Mouse (Mus musculus): ENCODE data around the gene Rnpepl1. TPM values are rescaled to one million over a fixed set of nuclear protein-coding genes. Genes with fewer than 3 reads are reported as not detected.

The Rnpepl1 gene
- polyA plus RNA-seq, 1 experiment from 2014 or later = 29.2 TPM

DNA sequence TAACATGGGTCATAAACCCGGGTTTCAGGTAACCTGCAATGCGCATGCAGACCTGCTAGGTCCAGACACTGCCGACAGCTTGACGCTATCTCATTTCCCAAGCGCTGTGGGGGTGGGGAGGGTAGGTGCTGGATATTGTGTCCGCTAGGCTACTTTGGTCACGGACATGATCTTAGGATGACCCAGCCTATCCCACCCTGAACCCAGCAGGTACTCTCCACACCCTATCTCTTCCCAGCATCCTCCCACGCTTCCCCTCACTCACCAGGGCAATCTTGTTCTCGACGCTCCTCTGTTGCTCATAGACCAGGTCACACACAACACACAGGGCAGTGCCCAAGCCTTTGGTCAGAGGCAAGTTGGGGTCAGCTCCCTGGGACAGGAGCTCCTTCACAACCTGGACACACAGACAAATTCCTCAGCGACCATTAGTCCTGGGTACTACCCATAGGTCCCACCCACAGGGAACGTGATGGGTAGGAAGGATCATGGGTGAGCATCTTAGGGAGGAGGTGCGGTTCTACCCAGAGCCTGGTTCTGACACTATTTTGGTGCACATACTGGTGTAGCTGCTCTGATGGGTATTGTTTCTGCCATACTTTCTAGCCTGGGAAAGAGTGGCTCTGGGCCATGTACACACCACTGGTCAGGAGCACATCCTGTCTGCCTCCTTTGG lies 32.4 kb upstream of the Rnpepl1 start:
- Histone ChIP-seq H3K9me3 (ENCODE audit: control insufficient read depth, low read length) (no peaks in the 10 kb centered on the region), H3K4me2 (replicated peaks) (no peak overlapping the region), H3K27me3 (ENCODE audit: control insufficient read depth, insufficient read depth, low read length) (no peaks in the 10 kb centered on the region), H3K4me3 (replicated peaks; ENCODE audit: low read length) (no peak overlapping the region), H3K27ac (no peak overlapping the region), H3K4me1 (replicated peaks; ENCODE audit: control insufficient read depth, insufficient read depth, low read length) (no peaks in the 10 kb centered on the region), H3K36me3 (replicated peaks; ENCODE audit: control insufficient read depth, insufficient read depth) (no peaks in the 10 kb centered on the region), H3K9ac (no peak overlapping the region)
- no peak for ATAC-seq (ENCODE audit: low FRiP score)
- no peak for DNase-seq (ENCODE audit: low spot score)
- 91% methylated on average over 13 of the region's 13 CpGs for WGBS

DNA sequence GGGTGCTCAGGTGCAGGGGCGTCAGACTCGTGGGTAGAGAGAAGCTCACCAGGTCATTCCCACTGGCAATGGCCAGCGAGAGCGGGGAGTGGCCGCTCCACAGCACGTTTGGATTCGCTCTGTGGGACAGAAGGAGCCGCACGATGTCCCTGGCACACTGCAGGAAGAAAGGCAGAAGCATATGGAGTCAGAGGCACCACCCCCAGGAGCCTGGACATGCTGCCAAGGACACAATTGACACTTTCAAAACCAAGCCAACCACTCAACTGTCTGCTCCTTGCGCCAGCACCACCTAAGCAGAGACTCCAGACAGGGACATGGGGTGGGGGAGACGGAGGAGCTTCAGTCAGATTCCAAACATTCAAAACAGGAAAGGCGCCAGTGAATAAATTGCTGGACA lies 31.3 kb upstream of the Rnpepl1 start:
- ATAC-seq (ENCODE audit: low FRiP score) (no peak), DNase-seq (ENCODE audit: low spot score) (no peak)
- Histone ChIP-seq H3K4me3 (replicated peaks; ENCODE audit: low read length) (no peak overlapping the region), H3K9ac (no peak overlapping the region), H3K27me3 (ENCODE audit: control insufficient read depth, insufficient read depth, low read length) (no peaks in the 10 kb centered on the region), H3K4me1 (replicated peaks; ENCODE audit: control insufficient read depth, insufficient read depth, low read length) (no peaks in the 10 kb centered on the region), H3K9me3 (ENCODE audit: control insufficient read depth, low read length) (no peaks in the 10 kb centered on the region), H3K36me3 (replicated peaks; ENCODE audit: control insufficient read depth, insufficient read depth) (no peaks in the 10 kb centered on the region), H3K4me2 (replicated peaks) (no peak overlapping the region), H3K27ac (no peak overlapping the region)
- 82% methylated on average over 12 of the region's 12 CpGs for WGBS

DNA sequence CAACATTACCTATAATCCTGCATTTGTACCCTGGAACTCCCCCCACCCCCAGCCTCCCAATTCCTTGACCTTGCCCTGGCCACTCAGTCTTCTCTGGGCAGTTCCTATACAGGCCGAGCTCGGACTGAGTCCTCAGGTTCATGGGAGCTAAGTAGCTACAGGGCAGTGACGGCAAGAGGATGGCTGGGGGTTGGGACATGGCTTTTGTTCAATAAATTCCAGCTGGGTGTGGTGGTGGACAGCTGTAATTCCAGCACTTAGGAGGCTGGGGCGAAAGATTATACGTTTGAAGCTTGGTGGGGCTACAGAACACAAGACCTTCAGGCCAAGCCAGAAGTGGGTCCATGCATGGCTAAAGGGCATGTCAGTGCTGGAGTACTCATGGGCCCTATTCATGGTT lies 30.5 kb upstream of the Rnpepl1 start:
- H3K9me3 ChIP-seq (ENCODE audit: control insufficient read depth, low read length) = no peaks in the 10 kb centered on the region
- no peak for ATAC-seq (ENCODE audit: low FRiP score)
- no peak overlapping the region for H3K4me3 ChIP-seq (replicated peaks; ENCODE audit: low read length)
- 87% methylated on average over 5 of the region's 5 CpGs for WGBS
- H3K9ac ChIP-seq = no peak overlapping the region
- H3K27ac ChIP-seq = no peak overlapping the region
- no peaks in the 10 kb centered on the region for H3K36me3 ChIP-seq (replicated peaks; ENCODE audit: control insufficient read depth, insufficient read depth)
- no peaks in the 10 kb centered on the region for H3K27me3 ChIP-seq (ENCODE audit: control insufficient read depth, insufficient read depth, low read length)
- DNase-seq (ENCODE audit: low spot score) = no peak
- no peak overlapping the region for H3K4me2 ChIP-seq (replicated peaks)
- H3K4me1 ChIP-seq (replicated peaks; ENCODE audit: control insufficient read depth, insufficient read depth, low read length) = no peaks in the 10 kb centered on the region

DNA sequence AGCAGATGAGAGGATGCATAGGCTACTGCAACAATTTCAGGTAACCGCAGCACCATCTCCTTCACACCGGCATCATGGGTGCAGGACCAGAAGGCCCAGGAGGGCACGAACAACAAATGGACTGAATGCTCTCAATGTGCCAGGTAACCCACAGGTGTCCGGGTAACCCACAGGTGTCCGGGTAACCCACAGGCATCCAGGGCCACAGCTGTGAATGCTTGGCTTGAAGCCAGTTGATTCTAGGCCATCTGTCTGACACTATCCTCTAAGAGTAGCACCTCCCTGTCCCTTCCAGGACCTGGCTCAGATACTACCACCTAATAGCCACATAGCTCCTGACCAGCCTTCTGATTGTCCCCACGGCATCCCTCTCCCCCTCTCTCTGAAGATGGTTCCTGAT lies 28.6 kb upstream of the Rnpepl1 start:
- DNase-seq (ENCODE audit: low spot score) (no peak), ATAC-seq (ENCODE audit: low FRiP score) (no peak)
- 92% methylated on average over 6 of the region's 6 CpGs for WGBS
- no peaks in the 10 kb centered on the region for H3K36me3 ChIP-seq (replicated peaks; ENCODE audit: control insufficient read depth, insufficient read depth)
- H3K27me3 ChIP-seq (ENCODE audit: control insufficient read depth, insufficient read depth, low read length) = no peaks in the 10 kb centered on the region
- H3K4me3 ChIP-seq (replicated peaks; ENCODE audit: low read length) = no peak overlapping the region
- H3K9me3 ChIP-seq (ENCODE audit: control insufficient read depth, low read length) = no peaks in the 10 kb centered on the region
- H3K9ac ChIP-seq = no peak overlapping the region
- no peak overlapping the region for H3K4me2 ChIP-seq (replicated peaks)
- H3K4me1 ChIP-seq (replicated peaks; ENCODE audit: control insufficient read depth, insufficient read depth, low read length) = no peaks in the 10 kb centered on the region
- H3K27ac ChIP-seq = no peak overlapping the region

DNA sequence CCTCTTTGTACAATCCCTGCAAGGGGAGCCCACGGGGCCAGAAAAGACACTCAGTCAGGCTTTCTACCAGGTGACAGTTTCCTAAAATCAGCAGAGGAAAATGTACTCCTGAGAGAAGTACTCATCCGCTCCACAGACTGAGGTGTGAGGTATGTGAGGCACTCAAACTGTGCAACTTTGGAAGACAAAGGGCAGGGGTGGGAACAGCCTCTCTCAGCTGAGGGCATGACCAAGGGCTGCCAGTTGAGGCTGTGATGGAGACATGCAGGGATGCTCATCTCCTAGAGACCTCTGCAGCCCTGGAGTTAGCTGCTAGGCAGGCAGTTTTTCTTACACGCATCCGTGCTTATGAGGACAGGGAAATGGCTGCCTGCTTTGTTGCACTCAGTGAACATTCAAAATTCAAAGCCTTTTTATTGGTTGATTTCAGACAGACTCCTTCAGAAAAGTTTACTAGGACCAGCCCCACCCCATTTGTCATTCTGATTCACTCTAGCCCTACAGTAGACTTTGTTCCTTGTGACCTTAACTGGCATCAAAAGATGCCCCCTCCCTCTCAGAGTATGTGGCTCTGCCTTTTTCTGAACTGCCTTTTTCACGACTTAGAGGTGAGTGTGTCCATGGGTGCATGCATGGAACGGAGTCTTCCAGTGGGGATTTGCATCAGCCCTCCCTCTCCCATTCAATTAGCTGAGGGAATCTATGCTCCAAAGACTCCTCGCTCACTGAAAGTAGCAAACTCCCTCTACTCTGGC lies 21.5 kb upstream of the Rnpepl1 start:
- no peak overlapping the region for H3K27ac ChIP-seq

DNA sequence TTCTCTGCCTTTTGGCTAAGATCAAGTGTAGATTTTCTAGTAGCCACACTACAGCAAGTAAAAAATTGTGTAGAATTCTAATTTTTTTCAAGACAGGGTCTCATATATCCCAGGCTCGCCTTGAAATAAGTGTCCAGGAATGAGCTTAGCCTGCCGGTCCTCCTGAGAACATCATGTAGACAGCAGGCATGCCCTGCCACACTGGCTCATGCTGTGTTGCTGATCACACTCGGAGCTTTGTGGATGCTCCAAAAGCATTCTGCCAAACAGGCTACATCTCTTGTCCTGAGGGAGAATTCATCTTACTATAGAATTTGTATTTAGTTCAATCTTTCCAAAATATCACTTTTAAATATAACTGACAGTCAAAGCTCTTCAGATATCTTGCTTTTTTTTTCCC lies 17.8 kb upstream of the Rnpepl1 start:
- Histone ChIP-seq H3K9ac (no peak overlapping the region), H3K4me3 (replicated peaks; ENCODE audit: low read length) (no peak overlapping the region), H3K36me3 (replicated peaks; ENCODE audit: control insufficient read depth, insufficient read depth) (no peaks in the 10 kb centered on the region), H3K4me1 (replicated peaks; ENCODE audit: control insufficient read depth, insufficient read depth, low read length) (no peaks in the 10 kb centered on the region), H3K27me3 (ENCODE audit: control insufficient read depth, insufficient read depth, low read length) (no peaks in the 10 kb centered on the region), H3K27ac (no peak overlapping the region), H3K9me3 (ENCODE audit: control insufficient read depth, low read length) (no peaks in the 10 kb centered on the region), H3K4me2 (replicated peaks) (no peak overlapping the region)
- ATAC-seq (ENCODE audit: low FRiP score) (no peak), DNase-seq (ENCODE audit: low spot score) (no peak)
- 72% methylated on average over 3 of the region's 3 CpGs for WGBS

More for the DNA sequence above, 21.5 kb upstream of the Rnpepl1 start:
- ATAC-seq (ENCODE audit: low FRiP score) (no peak), DNase-seq (ENCODE audit: low spot score) (no peak)
- H3K4me3 ChIP-seq (replicated peaks; ENCODE audit: low read length) = no peak overlapping the region
- H3K27me3 ChIP-seq (ENCODE audit: control insufficient read depth, insufficient read depth, low read length) = no peaks in the 10 kb centered on the region
- H3K9ac ChIP-seq = no peak overlapping the region
- no peaks in the 10 kb centered on the region for H3K4me1 ChIP-seq (replicated peaks; ENCODE audit: control insufficient read depth, insufficient read depth, low read length)
- H3K9me3 ChIP-seq (ENCODE audit: control insufficient read depth, low read length) = no peaks in the 10 kb centered on the region
- WGBS = 73% methylated on average over 7 of the region's 7 CpGs
- no peak overlapping the region for H3K4me2 ChIP-seq (replicated peaks)
- no peaks in the 10 kb centered on the region for H3K36me3 ChIP-seq (replicated peaks; ENCODE audit: control insufficient read depth, insufficient read depth)

DNA sequence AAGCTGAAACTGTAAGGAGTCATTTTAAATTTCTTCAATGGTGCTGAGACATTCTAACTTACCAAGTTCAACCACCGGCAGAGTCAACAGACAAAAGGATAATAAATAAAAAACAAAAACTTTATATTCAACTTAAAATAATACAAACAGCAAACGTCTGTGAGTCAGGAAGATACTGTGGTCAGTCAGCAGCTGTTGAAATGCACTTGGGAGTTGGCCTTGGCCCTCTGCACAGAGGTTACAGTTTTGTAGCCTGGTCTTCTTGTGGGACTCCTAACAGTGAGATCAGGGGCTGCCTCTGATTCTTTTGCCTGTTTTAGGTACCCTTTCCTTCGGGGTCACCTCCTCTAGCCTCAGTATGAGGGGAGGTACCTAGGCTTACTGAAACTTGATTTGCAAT lies 16.7 kb upstream of the Rnpepl1 start:
- WGBS = 81% methylated on average over 3 of the region's 3 CpGs
- Histone ChIP-seq H3K4me2 (replicated peaks) (no peak overlapping the region), H3K9me3 (ENCODE audit: control insufficient read depth, low read length) (no peaks in the 10 kb centered on the region), H3K36me3 (replicated peaks; ENCODE audit: control insufficient read depth, insufficient read depth) (no peaks in the 10 kb centered on the region), H3K27ac (no peak overlapping the region), H3K4me3 (replicated peaks; ENCODE audit: low read length) (no peak overlapping the region), H3K9ac (no peak overlapping the region), H3K27me3 (ENCODE audit: control insufficient read depth, insufficient read depth, low read length) (no peaks in the 10 kb centered on the region), H3K4me1 (replicated peaks; ENCODE audit: control insufficient read depth, insufficient read depth, low read length) (no peaks in the 10 kb centered on the region)
- DNase-seq (ENCODE audit: low spot score) = no peak
- ATAC-seq (ENCODE audit: low FRiP score) = no peak

DNA sequence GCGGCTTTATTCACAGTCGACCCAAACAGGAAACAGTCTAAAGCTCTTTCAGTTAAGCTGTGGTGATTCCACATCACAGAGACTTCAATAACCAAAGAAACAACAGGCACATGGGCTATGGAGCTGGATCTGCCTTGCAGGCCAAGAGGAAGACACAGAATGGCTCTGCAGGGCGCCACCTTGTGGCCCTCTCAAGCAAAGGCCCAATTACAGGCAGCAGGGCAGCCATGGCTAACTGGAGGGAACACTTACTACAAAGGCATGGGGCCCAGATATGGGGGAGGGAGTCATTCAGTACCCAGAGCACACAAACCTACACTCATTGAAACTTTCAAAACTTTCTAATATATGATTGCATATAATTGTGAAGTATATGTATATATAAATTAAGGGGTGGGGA lies 15.5 kb upstream of the Rnpepl1 start:
- Histone ChIP-seq H3K9ac (no peak overlapping the region), H3K4me3 (replicated peaks; ENCODE audit: low read length) (no peak overlapping the region), H3K27ac (no peak overlapping the region), H3K36me3 (replicated peaks; ENCODE audit: control insufficient read depth, insufficient read depth) (no peaks in the 10 kb centered on the region), H3K4me1 (replicated peaks; ENCODE audit: control insufficient read depth, insufficient read depth, low read length) (no peaks in the 10 kb centered on the region), H3K9me3 (ENCODE audit: control insufficient read depth, low read length) (no peaks in the 10 kb centered on the region), H3K4me2 (replicated peaks) (no peak overlapping the region), H3K27me3 (ENCODE audit: control insufficient read depth, insufficient read depth, low read length) (no peaks in the 10 kb centered on the region)
- WGBS = 13% methylated on average over 3 of the region's 3 CpGs
- ATAC-seq (ENCODE audit: low FRiP score) = peak; percentile 75; the same call in 1 of the 2 replicates
- DNase-seq (ENCODE audit: low spot score) = peak; percentile 82

DNA sequence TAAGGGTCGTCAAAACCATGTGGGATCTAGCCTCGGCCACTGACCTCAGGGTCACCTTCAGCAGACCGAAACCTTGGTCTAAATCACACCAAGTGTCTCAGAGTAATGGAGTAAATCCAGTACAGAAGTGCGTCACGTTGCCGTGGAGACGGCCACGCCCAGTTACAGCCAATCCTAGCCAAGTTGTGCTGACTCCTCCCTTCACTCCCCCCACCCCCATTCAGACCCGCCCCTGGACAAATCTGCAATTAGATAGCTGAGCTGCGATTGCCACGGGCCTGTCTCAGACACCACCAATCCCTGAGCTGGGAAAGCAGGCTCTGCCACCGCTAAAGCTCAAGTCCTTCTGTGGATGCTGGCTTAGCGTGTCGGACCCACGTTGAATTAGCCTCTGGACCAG lies 7.8 kb upstream of the Rnpepl1 start, which contains the start of gene Ankmy1:
Gene Ankmy1 (minus strand): TSS at position 121 of the 400 bp plus-strand sequence.
- Histone ChIP-seq H3K27ac (no peak within 1 kb of the TSS), H3K36me3 (replicated peaks; ENCODE audit: control insufficient read depth, insufficient read depth) (no peaks in the 10 kb centered on the region), H3K4me2 (replicated peaks) (peak within 1 kb of the TSS; percentile 46), H3K27me3 (ENCODE audit: control insufficient read depth, insufficient read depth, low read length) (0 out of 2 replicates have a peak, but pooled peaks cover 11% of the 10 kb centered on the region), H3K4me3 (replicated peaks; ENCODE audit: low read length) (no peak within 1 kb of the TSS), H3K9ac (no peak within 1 kb of the TSS), H3K9me3 (ENCODE audit: control insufficient read depth, low read length) (no peaks in the 10 kb centered on the region), H3K4me1 (replicated peaks; ENCODE audit: control insufficient read depth, insufficient read depth, low read length) (peaks cover 16% of the 10 kb centered on the region)
- under 1% methylated on average over 15 of the region's 15 CpGs for WGBS
- peak; percentile 65 for DNase-seq (ENCODE audit: low spot score)
- ATAC-seq (ENCODE audit: low FRiP score) = peak; percentile 38
